Mouse (Mus musculus): ENCODE data around the gene Tial1. TPM values are rescaled to one million over a fixed set of nuclear protein-coding genes. Genes with fewer than 3 reads are reported as not detected.

Tial1 gene
- polyA plus RNA-seq, 1 experiment from 2014 or later = 34.0 TPM

DNA sequence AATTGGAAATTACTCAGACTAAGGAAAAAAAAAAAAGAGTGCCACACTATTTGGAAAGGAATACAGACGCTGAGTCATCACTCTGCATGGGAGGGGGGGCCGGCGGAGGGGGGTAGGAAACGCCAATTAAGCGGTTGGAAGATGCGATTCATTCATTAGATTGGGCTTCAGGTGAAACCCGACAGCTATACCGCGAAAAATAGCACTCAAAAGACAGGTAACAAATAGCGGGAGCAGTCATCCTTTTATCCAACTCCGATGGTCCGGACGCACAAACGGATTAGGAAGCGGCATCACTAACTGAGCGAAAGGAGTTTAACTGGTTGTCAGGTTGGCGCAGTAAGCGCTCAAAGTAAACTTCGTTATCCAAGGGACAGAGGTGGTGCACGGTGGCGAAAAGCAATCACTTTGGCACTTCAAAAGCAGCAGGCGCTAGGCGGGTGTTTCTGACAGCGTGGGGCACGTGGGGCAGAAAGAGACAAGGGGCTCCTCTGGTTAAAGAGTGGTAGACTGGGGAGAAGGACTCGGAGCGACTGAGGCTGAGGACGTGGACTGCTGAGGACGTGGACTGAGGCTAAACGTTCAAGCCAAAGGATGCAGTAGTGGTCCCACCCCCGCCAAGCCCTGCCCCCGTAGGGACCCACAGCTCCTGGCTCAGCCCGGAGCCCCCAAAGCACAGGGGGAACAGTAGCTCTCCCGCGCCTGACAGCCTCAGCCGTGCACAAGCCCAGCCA is 1.2 kb downstream of the Tial1 start:
- Histone ChIP-seq H3K27ac (ENCODE audit: low read depth, low read length) (peak overlapping the region; percentile 93), H3K4me2 (peak overlapping the region; percentile 94), H3K9ac (ENCODE audit: low read depth, low read length) (peak overlapping the region; percentile 97), H3K4me1 (replicated peaks; ENCODE audit: control insufficient read depth, insufficient read depth, low read length) (peaks cover 18% of the 10 kb centered on the region), H3K27me3 (replicated peaks; ENCODE audit: control insufficient read depth, insufficient read depth, low read length) (no peaks in the 10 kb centered on the region), H3K36me3 (ENCODE audit: control insufficient read depth, insufficient read depth, low read length) (no peaks in the 10 kb centered on the region), H3K4me3 (ENCODE audit: low read depth, low read length) (peak overlapping the region; percentile 98), H3K9me3 (ENCODE audit: control insufficient read depth, low read length) (no peaks in the 10 kb centered on the region)
- WGBS = under 1% methylated on average over 36 of the region's 36 CpGs
- ATAC-seq (replicated peaks; ENCODE audit: low FRiP score) (no peak), DNase-seq (ENCODE audit: low spot score) (peak; percentile 69)

DNA sequence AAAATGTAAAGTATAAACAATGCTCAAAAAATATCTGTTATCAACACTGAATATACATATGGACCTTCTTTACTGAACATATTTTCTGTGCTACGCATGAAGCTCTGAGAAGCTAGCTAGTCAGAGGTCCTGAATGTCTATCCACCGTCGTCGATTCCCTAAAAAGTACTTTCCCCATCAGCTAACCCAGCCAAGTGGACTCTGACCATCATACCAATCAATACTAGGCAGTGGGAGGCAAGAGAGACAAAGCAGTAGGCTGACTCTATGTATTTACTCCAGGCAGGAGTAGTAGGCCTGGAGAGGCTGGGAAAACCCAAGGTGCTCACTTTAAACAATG is 1.8 kb downstream of the Tial1 start:
- no peak for ATAC-seq (replicated peaks; ENCODE audit: low FRiP score)
- peak overlapping the region; percentile 93 for H3K27ac ChIP-seq (ENCODE audit: low read depth, low read length)
- WGBS = 16% methylated on average over 4 of the region's 4 CpGs
- H3K4me2 ChIP-seq = peak overlapping the region; percentile 94
- no peaks in the 10 kb centered on the region for H3K27me3 ChIP-seq (replicated peaks; ENCODE audit: control insufficient read depth, insufficient read depth, low read length)
- H3K36me3 ChIP-seq (ENCODE audit: control insufficient read depth, insufficient read depth, low read length) = no peaks in the 10 kb centered on the region; the same call in 1 of the 2 replicates
- H3K4me3 ChIP-seq (ENCODE audit: low read depth, low read length) = peak overlapping the region; percentile 98
- peaks cover 18% of the 10 kb centered on the region for H3K4me1 ChIP-seq (replicated peaks; ENCODE audit: control insufficient read depth, insufficient read depth, low read length)
- no peaks in the 10 kb centered on the region for H3K9me3 ChIP-seq (ENCODE audit: control insufficient read depth, low read length)
- H3K9ac ChIP-seq (ENCODE audit: low read depth, low read length) = peak overlapping the region; percentile 97
- DNase-seq (ENCODE audit: low spot score) = peak; percentile 56

DNA sequence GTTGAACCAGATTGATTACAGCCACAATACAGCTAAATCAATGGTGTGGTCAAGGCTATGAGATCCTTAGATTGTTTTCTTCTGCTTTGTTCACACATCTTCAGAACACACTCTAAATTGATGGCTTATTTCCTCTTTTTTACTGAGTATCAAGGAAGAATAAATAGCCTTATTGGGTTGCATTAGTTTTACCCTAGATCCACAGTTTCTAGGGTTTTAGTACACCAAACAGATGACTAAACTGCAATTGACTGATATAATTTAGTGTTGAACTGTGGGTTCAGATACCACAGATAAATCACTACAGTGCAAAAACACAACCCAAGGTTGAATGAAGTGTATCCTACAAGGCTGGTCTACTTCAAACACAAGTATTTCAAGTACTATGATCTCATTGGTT is 3.5 kb downstream of the Tial1 start:
- Histone ChIP-seq H3K9me3 (ENCODE audit: control insufficient read depth, low read length) (no peaks in the 10 kb centered on the region), H3K27ac (ENCODE audit: low read depth, low read length) (no peak overlapping the region), H3K27me3 (replicated peaks; ENCODE audit: control insufficient read depth, insufficient read depth, low read length) (no peaks in the 10 kb centered on the region), H3K4me3 (ENCODE audit: low read depth, low read length) (no peak overlapping the region), H3K36me3 (ENCODE audit: control insufficient read depth, insufficient read depth, low read length) (peaks cover 12% of the 10 kb centered on the region), H3K4me1 (replicated peaks; ENCODE audit: control insufficient read depth, insufficient read depth, low read length) (peaks cover 18% of the 10 kb centered on the region), H3K9ac (ENCODE audit: low read depth, low read length) (no peak overlapping the region), H3K4me2 (no peak overlapping the region)
- no peak for DNase-seq (ENCODE audit: low spot score)
- ATAC-seq (replicated peaks; ENCODE audit: low FRiP score) = no peak

DNA sequence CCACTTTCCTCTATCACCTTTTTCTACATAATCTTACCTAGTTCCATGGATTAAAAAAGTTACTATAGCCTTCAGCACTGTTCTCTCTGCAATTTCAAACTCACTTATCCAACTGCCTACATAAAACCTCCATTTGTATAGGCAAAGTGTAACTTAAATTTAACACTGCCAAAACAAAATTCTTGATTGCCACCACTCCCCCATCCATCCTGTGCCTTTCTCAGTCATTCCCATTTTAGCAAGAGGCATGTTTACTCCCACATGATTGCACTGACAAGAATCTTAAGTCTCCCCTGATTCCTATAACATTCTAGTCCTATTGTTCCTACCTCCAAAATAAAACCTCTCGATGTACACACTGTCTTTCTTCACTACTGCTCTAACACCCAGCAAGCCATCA is 8.8 kb downstream of the Tial1 start:
- no peaks in the 10 kb centered on the region for H3K9me3 ChIP-seq (ENCODE audit: control insufficient read depth, low read length)
- H3K4me1 ChIP-seq (replicated peaks; ENCODE audit: control insufficient read depth, insufficient read depth, low read length) = peaks cover 5% of the 10 kb centered on the region; the same call in 1 of the 2 replicates
- H3K27ac ChIP-seq (ENCODE audit: low read depth, low read length) = no peak overlapping the region
- no peak overlapping the region for H3K9ac ChIP-seq (ENCODE audit: low read depth, low read length)
- H3K4me3 ChIP-seq (ENCODE audit: low read depth, low read length) = no peak overlapping the region
- WGBS = 94% methylated on average over 1 of the region's 1 CpGs
- H3K27me3 ChIP-seq (replicated peaks; ENCODE audit: control insufficient read depth, insufficient read depth, low read length) = no peaks in the 10 kb centered on the region
- DNase-seq (ENCODE audit: low spot score) = no peak
- peaks cover 17% of the 10 kb centered on the region for H3K36me3 ChIP-seq (ENCODE audit: control insufficient read depth, insufficient read depth, low read length)
- ATAC-seq (replicated peaks; ENCODE audit: low FRiP score) = no peak
- H3K4me2 ChIP-seq = no peak overlapping the region

DNA sequence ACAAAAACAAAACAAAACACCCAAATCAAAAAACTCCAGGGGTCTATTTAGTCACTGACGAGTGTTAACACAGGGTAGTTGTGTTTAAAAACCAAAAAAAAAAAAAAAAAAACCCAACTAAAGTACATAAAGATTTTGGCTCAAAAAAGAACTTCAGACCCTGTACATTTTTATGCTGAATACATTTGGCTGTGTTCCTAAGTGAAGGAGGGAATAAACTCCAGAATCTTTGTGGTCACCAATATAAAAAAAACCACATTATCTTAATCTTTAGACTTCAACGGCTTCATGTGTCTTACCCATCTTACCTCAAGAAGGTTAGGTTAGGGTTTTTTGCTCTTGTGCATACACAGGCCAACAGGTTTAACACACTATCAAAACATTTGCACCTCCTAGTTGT is 20.9 kb downstream of the Tial1 start:
- ATAC-seq (replicated peaks; ENCODE audit: low FRiP score) (no peak), DNase-seq (ENCODE audit: low spot score) (no peak)
- Histone ChIP-seq H3K4me1 (replicated peaks; ENCODE audit: control insufficient read depth, insufficient read depth, low read length) (no peaks in the 10 kb centered on the region), H3K4me3 (ENCODE audit: low read depth, low read length) (no peak overlapping the region), H3K9ac (ENCODE audit: low read depth, low read length) (no peak overlapping the region), H3K27ac (ENCODE audit: low read depth, low read length) (no peak overlapping the region), H3K9me3 (ENCODE audit: control insufficient read depth, low read length) (no peaks in the 10 kb centered on the region), H3K36me3 (ENCODE audit: control insufficient read depth, insufficient read depth, low read length) (peaks cover 26% of the 10 kb centered on the region; the same call in 1 of the 2 replicates), H3K27me3 (replicated peaks; ENCODE audit: control insufficient read depth, insufficient read depth, low read length) (no peaks in the 10 kb centered on the region), H3K4me2 (no peak overlapping the region)
- 80% methylated on average over 2 of the region's 2 CpGs for WGBS

DNA sequence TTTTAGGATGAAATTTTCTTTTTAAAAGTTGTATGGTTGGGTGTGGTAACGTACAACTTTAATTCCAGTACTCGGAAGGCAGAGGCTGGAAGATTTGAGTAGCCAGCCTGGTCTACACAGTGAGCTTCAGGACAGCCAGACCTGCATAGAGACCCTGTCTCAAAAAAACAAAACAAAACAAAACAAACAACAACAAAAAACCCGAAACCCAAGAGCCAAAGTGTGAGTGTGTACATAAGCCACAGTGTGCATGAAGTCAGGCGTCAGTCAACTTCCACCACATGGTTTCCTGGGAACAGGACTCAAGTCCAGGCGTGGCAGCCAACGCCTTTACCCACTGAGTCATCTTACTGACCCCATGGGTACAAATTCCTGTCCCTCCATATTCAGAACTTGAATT is 22.3 kb downstream of the Tial1 start:
- Histone ChIP-seq H3K4me1 (replicated peaks; ENCODE audit: control insufficient read depth, insufficient read depth, low read length) (no peaks in the 10 kb centered on the region), H3K27ac (ENCODE audit: low read depth, low read length) (no peak overlapping the region), H3K4me3 (ENCODE audit: low read depth, low read length) (no peak overlapping the region), H3K9ac (ENCODE audit: low read depth, low read length) (no peak overlapping the region), H3K36me3 (ENCODE audit: control insufficient read depth, insufficient read depth, low read length) (peaks cover 16% of the 10 kb centered on the region; the same call in 1 of the 2 replicates), H3K27me3 (replicated peaks; ENCODE audit: control insufficient read depth, insufficient read depth, low read length) (no peaks in the 10 kb centered on the region), H3K4me2 (no peak overlapping the region), H3K9me3 (ENCODE audit: control insufficient read depth, low read length) (no peaks in the 10 kb centered on the region)
- 88% methylated on average over 6 of the region's 6 CpGs for WGBS
- no peak for ATAC-seq (replicated peaks; ENCODE audit: low FRiP score)
- no peak for DNase-seq (ENCODE audit: low spot score)

DNA sequence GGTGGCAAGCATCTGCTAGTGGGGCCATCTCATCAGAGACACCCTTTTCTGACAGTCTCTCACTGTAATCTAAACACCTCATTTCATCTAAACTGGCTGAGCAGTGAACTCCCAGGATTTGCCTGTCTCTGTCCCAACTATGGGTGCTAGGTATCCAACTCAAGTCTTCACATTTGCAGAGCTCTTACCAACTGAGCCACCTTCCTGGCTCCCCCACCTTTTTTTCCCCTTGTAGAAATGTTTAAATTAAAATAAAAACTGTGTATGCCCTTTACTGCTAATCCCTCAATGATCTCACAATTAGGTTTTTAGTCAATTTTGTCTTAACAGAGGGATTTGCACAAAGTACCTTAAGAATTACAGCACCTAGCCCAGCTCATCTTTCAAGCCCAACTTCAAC is 23.4 kb downstream of the Tial1 start:
- Histone ChIP-seq H3K27ac (ENCODE audit: low read depth, low read length) (no peak overlapping the region), H3K9ac (ENCODE audit: low read depth, low read length) (no peak overlapping the region), H3K9me3 (ENCODE audit: control insufficient read depth, low read length) (no peaks in the 10 kb centered on the region), H3K27me3 (replicated peaks; ENCODE audit: control insufficient read depth, insufficient read depth, low read length) (no peaks in the 10 kb centered on the region), H3K36me3 (ENCODE audit: control insufficient read depth, insufficient read depth, low read length) (peaks cover 10% of the 10 kb centered on the region; the same call in 1 of the 2 replicates), H3K4me2 (no peak overlapping the region), H3K4me1 (replicated peaks; ENCODE audit: control insufficient read depth, insufficient read depth, low read length) (no peaks in the 10 kb centered on the region), H3K4me3 (ENCODE audit: low read depth, low read length) (no peak overlapping the region)
- ATAC-seq (replicated peaks; ENCODE audit: low FRiP score) (no peak), DNase-seq (ENCODE audit: low spot score) (no peak)

DNA sequence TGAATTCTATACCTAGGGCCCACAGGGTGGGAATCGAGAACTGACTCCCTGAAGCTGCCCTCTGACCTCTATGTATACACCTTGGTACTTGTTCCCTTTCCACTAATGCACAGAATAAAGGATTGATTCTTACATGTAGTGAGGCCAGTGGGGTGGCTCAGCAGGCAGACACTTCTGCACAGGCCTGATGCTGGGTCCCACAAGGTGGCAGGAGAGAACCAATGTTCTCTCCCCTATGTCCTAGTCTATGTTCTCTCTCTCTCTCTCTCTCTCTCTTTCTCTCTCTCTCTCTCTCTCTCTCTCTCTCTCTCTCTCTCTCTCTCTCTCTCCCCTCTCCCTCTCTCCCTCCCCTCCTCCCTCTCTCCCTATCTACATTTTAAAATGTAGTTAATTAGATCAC is 28.3 kb downstream of the Tial1 start:
- Histone ChIP-seq H3K9ac (ENCODE audit: low read depth, low read length) (no peak overlapping the region), H3K4me2 (no peak overlapping the region), H3K27me3 (replicated peaks; ENCODE audit: control insufficient read depth, insufficient read depth, low read length) (no peaks in the 10 kb centered on the region), H3K4me3 (ENCODE audit: low read depth, low read length) (no peak overlapping the region), H3K27ac (ENCODE audit: low read depth, low read length) (no peak overlapping the region), H3K9me3 (ENCODE audit: control insufficient read depth, low read length) (no peaks in the 10 kb centered on the region), H3K36me3 (ENCODE audit: control insufficient read depth, insufficient read depth, low read length) (no peaks in the 10 kb centered on the region), H3K4me1 (replicated peaks; ENCODE audit: control insufficient read depth, insufficient read depth, low read length) (no peaks in the 10 kb centered on the region)
- ATAC-seq (replicated peaks; ENCODE audit: low FRiP score) (no peak), DNase-seq (ENCODE audit: low spot score) (no peak)
- WGBS = 46% methylated on average over 1 of the region's 1 CpGs

DNA sequence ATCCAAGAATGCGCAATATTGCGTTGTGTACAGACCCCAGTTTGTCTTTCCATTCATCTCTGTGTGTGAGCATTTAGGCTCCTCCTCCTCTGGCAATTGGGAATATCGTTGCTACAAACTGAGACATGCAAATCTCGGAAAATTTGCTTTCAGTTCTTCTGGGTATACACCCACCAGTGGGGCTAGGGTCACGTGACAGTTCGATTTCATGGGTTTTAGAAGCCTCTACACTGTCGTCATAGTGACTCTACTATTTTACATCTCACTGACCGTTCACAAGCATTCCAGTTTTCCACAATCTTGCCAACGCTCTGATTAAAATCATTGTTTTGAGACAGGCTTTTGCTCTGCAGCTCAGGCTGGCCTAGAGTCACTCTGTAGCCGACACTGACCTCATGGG is 28.9 kb downstream of the Tial1 start:
- H3K4me2 ChIP-seq = no peak overlapping the region
- no peaks in the 10 kb centered on the region for H3K27me3 ChIP-seq (replicated peaks; ENCODE audit: control insufficient read depth, insufficient read depth, low read length)
- ATAC-seq (replicated peaks; ENCODE audit: low FRiP score) (no peak), DNase-seq (ENCODE audit: low spot score) (no peak)
- H3K9me3 ChIP-seq (ENCODE audit: control insufficient read depth, low read length) = no peaks in the 10 kb centered on the region
- 82% methylated on average over 10 of the region's 10 CpGs for WGBS
- no peak overlapping the region for H3K27ac ChIP-seq (ENCODE audit: low read depth, low read length)
- H3K4me1 ChIP-seq (replicated peaks; ENCODE audit: control insufficient read depth, insufficient read depth, low read length) = no peaks in the 10 kb centered on the region
- H3K4me3 ChIP-seq (ENCODE audit: low read depth, low read length) = no peak overlapping the region
- no peaks in the 10 kb centered on the region for H3K36me3 ChIP-seq (ENCODE audit: control insufficient read depth, insufficient read depth, low read length)
- H3K9ac ChIP-seq (ENCODE audit: low read depth, low read length) = no peak overlapping the region
